Mouse (Mus musculus) right cerebral cortex, postnatal 14 days (tissue): ENCODE results near the gene Sox5.

Source experiments
- DNase-seq: peaks from one replicate; pipeline ENCODE4 v3.0.0; 2022

Sox5 gene

GRCm38 (mm10) chr6:144005132-144005531 is 776.6 kb downstream of the Sox5 start:
- no peak for DNase-seq

- DNase-seq: no peak
These were observed 783.6 kb downstream of the Sox5 start for GRCm38 (mm10) chr6:143998201-143998600.

- no peak for DNase-seq
These were observed 784.2 kb downstream of the Sox5 start for GRCm38 (mm10) chr6:143997616-143998015.

- no peak for DNase-seq
These were observed 786.7 kb downstream of the Sox5 start for GRCm38 (mm10) chr6:143995046-143995445.

- DNase-seq: no peak
These were observed 794.2 kb downstream of the Sox5 start for GRCm38 (mm10) chr6:143987548-143987947.

GRCm38 (mm10) chr6:143980131-143980530 is 801.6 kb downstream of the Sox5 start:
- no peak for DNase-seq

- no peak for DNase-seq
These were observed 813.9 kb downstream of the Sox5 start for GRCm38 (mm10) chr6:143967724-143968400.

GRCm38 (mm10) chr6:143960487-143960886 is 821.3 kb downstream of the Sox5 start:
- no peak for DNase-seq

- no peak for DNase-seq
These were observed 821.7 kb downstream of the Sox5 start for GRCm38 (mm10) chr6:143960081-143960480.

- DNase-seq: no peak
These were observed 823.4 kb downstream of the Sox5 start for GRCm38 (mm10) chr6:143958372-143958771.

GRCm38 (mm10) chr6:143957063-143957462 is 824.7 kb downstream of the Sox5 start:
- DNase-seq: no peak

- no peak for DNase-seq
These were observed 833.0 kb downstream of the Sox5 start for GRCm38 (mm10) chr6:143948553-143949308.

- no peak for DNase-seq
These were observed 833.7 kb downstream of the Sox5 start for GRCm38 (mm10) chr6:143948071-143948470.

GRCm38 (mm10) chr6:143943126-143943525 is 838.7 kb downstream of the Sox5 start:
- no peak for DNase-seq

GRCm38 (mm10) chr6:143941291-143941785 is 840.4 kb downstream of the Sox5 start:
- DNase-seq: no peak

- no peak for DNase-seq
These were observed 858.6 kb downstream of the Sox5 start for GRCm38 (mm10) chr6:143923146-143923545.

- no peak for DNase-seq
These were observed 863.3 kb downstream of the Sox5 start for GRCm38 (mm10) chr6:143918405-143918947.

- DNase-seq: no peak
These were observed 865.5 kb downstream of the Sox5 start for GRCm38 (mm10) chr6:143916152-143916735.

GRCm38 (mm10) chr6:143915686-143916085 is 866.1 kb downstream of the Sox5 start:
- DNase-seq: no peak

GRCm38 (mm10) chr6:143912316-143912715 is 869.5 kb downstream of the Sox5 start:
- no peak for DNase-seq

GRCm38 (mm10) chr6:143904693-143905031 is 877.1 kb downstream of the Sox5 start:
- no peak for DNase-seq

- DNase-seq: no peak
These were observed 877.6 kb downstream of the Sox5 start for GRCm38 (mm10) chr6:143903981-143904692.

- no peak for DNase-seq
These were observed 880.9 kb downstream of the Sox5 start for GRCm38 (mm10) chr6:143900871-143901270.
